Mouse (Mus musculus): ENCODE results near the gene Polr3e. TPM values are rescaled to one million over a fixed set of nuclear protein-coding genes. Genes with fewer than 3 reads are reported as not detected.
"Not testable (repeated sequence)": the region's sequence is repeated elsewhere in the genome, so short reads cannot be mapped to it uniquely, and the experiment has no call there.

Polr3e gene
- polyA plus RNA-seq, 1 experiment, result 15.9 TPM

DNA sequence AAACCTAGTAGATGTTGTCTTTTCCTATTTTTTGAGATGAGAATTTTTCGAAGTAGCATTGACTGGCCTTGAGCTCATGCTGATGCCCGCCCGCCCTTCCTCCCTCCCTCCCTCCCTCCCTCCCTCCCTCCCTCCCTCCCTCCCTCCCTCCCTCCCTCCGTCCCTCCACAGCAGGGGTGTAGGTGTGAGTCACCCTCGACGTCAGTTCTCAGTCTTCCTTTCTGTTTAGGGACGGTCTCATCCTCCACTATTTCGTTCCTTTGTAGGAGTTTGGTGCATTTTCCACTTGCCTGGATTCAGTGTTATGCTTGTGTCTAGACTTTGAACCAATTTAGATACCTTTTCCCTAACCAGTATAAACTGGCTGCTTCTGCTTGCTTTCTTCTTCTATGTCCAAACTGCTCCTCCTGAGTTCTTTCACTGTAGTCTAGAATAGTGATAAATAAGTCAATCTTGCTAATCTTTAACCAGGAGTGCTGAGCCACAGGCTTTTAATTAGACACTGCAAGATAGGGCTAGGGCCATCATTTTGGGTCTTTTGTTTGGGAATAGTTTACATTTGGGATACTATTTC, 26.5 kb downstream of the Polr3e start:
- TF ChIP-seq CTCF (IDR thresholded peaks at IDR 0.05; ENCODE audit: control insufficient read depth, insufficient read depth, insufficient read length) (no peak), MAX (IDR thresholded peaks at IDR 0.05) (no peak)
- peaks cover 42% of the 10 kb centered on the region for H3K36me3 ChIP-seq (ENCODE audit: control insufficient read depth, insufficient read depth)
- H3K79me2 ChIP-seq (ENCODE audit: control insufficient read depth, insufficient read depth), result no peaks in the 10 kb centered on the region
- H3K79me3 ChIP-seq (ENCODE audit: low read depth), result no peaks in the 10 kb centered on the region
- no peak overlapping the region for H3K4me3 ChIP-seq (ENCODE audit: insufficient read depth, poor library complexity, severe bottlenecking)
- no peaks in the 10 kb centered on the region for H3K27me3 ChIP-seq (ENCODE audit: control insufficient read depth, insufficient read depth, insufficient read length)
- no peak overlapping the region for H3ac ChIP-seq (ENCODE audit: control insufficient read depth, insufficient read length, low read depth)

DNA sequence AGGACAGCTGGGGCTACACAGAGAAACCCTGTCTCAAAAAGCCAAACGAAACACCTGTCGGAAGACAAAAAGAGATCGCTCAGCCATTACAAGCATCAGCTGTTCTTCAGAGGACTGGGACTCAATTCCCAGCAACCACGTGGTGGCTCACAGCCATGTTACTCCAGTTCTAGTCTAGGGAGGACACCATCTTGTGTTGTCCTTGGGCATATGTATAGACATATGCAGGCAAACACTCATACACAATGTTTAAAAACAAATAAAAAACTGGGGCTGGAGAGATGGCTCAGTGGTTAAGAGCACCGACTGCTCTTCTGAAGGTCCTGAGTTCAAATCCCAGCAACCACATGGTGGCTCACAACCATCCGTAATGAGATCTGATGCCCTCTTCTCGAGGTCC, 36.0 kb downstream of the Polr3e start:
- H3K36me3 ChIP-seq (ENCODE audit: control insufficient read depth, insufficient read depth), result peaks cover 26% of the 10 kb centered on the region
- H3K79me3 ChIP-seq (ENCODE audit: low read depth); H3K79me2 ChIP-seq (ENCODE audit: control insufficient read depth, insufficient read depth); H3K4me3 ChIP-seq (ENCODE audit: insufficient read depth, poor library complexity, severe bottlenecking); H3ac ChIP-seq (ENCODE audit: control insufficient read depth, insufficient read length, low read depth); H3K27me3 ChIP-seq (ENCODE audit: control insufficient read depth, insufficient read depth, insufficient read length): not testable (repeated sequence)

DNA sequence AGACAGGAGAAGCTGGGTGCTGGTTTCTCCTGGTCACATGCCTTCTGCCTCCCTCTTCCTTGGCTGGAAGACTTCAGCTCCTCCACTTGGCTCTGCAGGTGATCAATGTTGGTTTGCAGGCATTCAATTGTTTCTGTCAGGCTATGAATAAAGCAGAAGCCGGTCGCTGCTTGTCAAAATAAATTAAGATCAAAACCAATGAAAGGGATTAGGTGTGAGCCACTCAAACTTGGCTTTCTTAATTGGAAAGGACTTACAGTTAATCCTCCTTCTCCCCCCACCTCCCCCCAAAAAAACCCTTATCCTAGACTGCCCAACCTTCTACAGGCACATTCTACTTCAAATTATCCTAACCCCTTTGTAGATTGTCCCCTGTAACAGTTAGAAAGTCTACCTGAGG, 42.6 kb downstream of the Polr3e start:
- H3K79me2 ChIP-seq (ENCODE audit: control insufficient read depth, insufficient read depth), result peaks cover 7% of the 10 kb centered on the region
- H3K27me3 ChIP-seq (ENCODE audit: control insufficient read depth, insufficient read depth, insufficient read length), result no peaks in the 10 kb centered on the region
- H3K4me3 ChIP-seq (ENCODE audit: insufficient read depth, poor library complexity, severe bottlenecking), result no peak overlapping the region
- H3ac ChIP-seq (ENCODE audit: control insufficient read depth, insufficient read length, low read depth), result no peak overlapping the region
- peaks cover 44% of the 10 kb centered on the region for H3K36me3 ChIP-seq (ENCODE audit: control insufficient read depth, insufficient read depth)
- H3K79me3 ChIP-seq (ENCODE audit: low read depth), result peaks cover 9% of the 10 kb centered on the region
- TF ChIP-seq FOSL1 (IDR thresholded peaks at IDR 0.05; ENCODE audit: insufficient read depth, low read length, poor library complexity, severe bottlenecking) (no peak), CTCF (IDR thresholded peaks at IDR 0.05; ENCODE audit: control insufficient read depth, insufficient read depth, insufficient read length) (no peak), MYOG (IDR thresholded peaks at IDR 0.05; ENCODE audit: control insufficient read depth, extremely low read depth, insufficient read length) (no peak), MAX (IDR thresholded peaks at IDR 0.05) (no peak)

DNA sequence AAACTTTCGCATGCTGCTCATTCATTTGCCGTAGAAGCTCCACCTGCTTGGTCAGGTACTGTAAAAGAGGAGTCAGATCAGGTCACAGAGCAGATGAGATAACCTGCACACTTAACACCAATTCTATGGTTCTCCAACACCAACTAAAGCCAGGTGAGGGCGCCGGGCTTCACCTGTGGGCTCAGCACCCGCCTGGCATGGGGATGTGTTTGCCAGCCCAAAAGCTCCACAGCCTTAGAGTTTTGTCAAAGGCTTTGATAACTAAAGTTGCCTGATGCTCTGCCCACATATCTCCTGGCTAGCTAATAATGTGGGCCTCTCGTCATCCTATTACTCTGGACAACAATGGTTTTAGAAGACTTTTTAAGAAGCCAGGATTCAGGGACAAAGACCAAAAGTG, 43.1 kb downstream of the Polr3e start:
- Histone ChIP-seq H3ac (ENCODE audit: control insufficient read depth, insufficient read length, low read depth) (no peak overlapping the region), H3K36me3 (ENCODE audit: control insufficient read depth, insufficient read depth) (peaks cover 44% of the 10 kb centered on the region), H3K4me3 (ENCODE audit: insufficient read depth, poor library complexity, severe bottlenecking) (no peak overlapping the region), H3K27me3 (ENCODE audit: control insufficient read depth, insufficient read depth, insufficient read length) (no peaks in the 10 kb centered on the region), H3K79me3 (ENCODE audit: low read depth) (peaks cover 9% of the 10 kb centered on the region), H3K79me2 (ENCODE audit: control insufficient read depth, insufficient read depth) (peaks cover 7% of the 10 kb centered on the region)
- TF ChIP-seq FOSL1 (IDR thresholded peaks at IDR 0.05; ENCODE audit: insufficient read depth, low read length, poor library complexity, severe bottlenecking), result no peak
- no peak for TF ChIP-seq USF1 (IDR thresholded peaks at IDR 0.05; ENCODE audit: low read depth)
- TF ChIP-seq MAX (IDR thresholded peaks at IDR 0.05), result no peak
- TF ChIP-seq MYOD1 (IDR thresholded peaks at IDR 0.05; ENCODE audit: control insufficient read depth, insufficient read length, low read depth), result no peak

DNA sequence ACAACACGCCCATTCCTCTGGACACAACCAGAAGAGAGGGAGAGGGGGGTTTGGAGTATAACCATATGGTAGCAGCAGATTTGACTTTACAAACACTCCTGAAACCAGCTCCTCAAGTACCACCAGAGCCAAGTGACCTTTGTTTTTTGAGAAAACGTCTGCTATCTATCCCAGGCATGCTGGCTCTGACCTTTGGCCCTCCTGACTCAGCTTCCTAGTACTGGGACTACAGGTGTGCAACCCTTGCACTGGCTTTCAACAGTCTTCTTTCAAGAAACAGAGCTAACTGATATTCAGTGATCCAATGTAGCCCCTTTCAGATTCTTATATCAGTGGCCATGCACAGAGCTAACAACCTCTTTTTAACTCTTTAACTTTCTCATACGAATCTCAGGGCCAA, 44.3 kb downstream of the Polr3e start:
- TF ChIP-seq CTCF (IDR thresholded peaks at IDR 0.05; ENCODE audit: control insufficient read depth, insufficient read depth, insufficient read length), result no peak
- no peak for TF ChIP-seq USF1 (IDR thresholded peaks at IDR 0.05; ENCODE audit: low read depth)
- no peak for TF ChIP-seq FOSL1 (IDR thresholded peaks at IDR 0.05; ENCODE audit: insufficient read depth, low read length, poor library complexity, severe bottlenecking)
- TF ChIP-seq CEBPB (IDR thresholded peaks at IDR 0.05; ENCODE audit: low read depth), result no peak
- TF ChIP-seq MAX (IDR thresholded peaks at IDR 0.05), result no peak
- TF ChIP-seq MYOG (IDR thresholded peaks at IDR 0.05; ENCODE audit: control insufficient read depth, extremely low read depth, insufficient read length), result no peak
- TF ChIP-seq MYOD1 (IDR thresholded peaks at IDR 0.05; ENCODE audit: control insufficient read depth, insufficient read length, low read depth), result no peak
- Histone ChIP-seq H3K79me2 (ENCODE audit: control insufficient read depth, insufficient read depth) (peaks cover 9% of the 10 kb centered on the region), H3K4me3 (ENCODE audit: insufficient read depth, poor library complexity, severe bottlenecking) (no peak overlapping the region), H3K79me3 (ENCODE audit: low read depth) (peaks cover 9% of the 10 kb centered on the region), H3K36me3 (ENCODE audit: control insufficient read depth, insufficient read depth) (peaks cover 33% of the 10 kb centered on the region), H3ac (ENCODE audit: control insufficient read depth, insufficient read length, low read depth) (no peak overlapping the region), H3K27me3 (ENCODE audit: control insufficient read depth, insufficient read depth, insufficient read length) (no peaks in the 10 kb centered on the region)

DNA sequence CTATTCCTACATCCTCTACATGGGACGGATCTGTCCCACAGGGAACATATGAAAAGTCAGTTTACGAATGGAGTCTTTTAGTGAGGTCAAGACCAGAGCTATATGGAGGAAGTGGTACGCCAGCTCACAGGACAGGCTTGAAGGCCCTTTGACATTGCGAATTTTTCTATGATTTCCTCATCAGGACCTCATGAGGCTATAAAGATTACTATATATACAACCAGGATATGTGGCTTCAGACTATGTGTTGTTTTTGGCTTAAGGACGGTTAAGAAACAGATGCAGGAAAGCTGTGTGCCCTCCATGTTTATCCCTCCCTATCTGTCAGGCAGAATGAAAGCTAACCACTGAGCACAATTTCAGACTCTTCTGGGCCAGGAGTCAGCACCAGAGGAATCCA, 45.6 kb downstream of the Polr3e start:
- H3K36me3 ChIP-seq (ENCODE audit: control insufficient read depth, insufficient read depth), result peaks cover 27% of the 10 kb centered on the region
- TF ChIP-seq CTCF (IDR thresholded peaks at IDR 0.05; ENCODE audit: control insufficient read depth, insufficient read depth, insufficient read length), result no peak
- TF ChIP-seq MYOD1 (IDR thresholded peaks at IDR 0.05; ENCODE audit: control insufficient read depth, insufficient read length, low read depth), result no peak
- TF ChIP-seq MAX (IDR thresholded peaks at IDR 0.05), result no peak
- no peak for TF ChIP-seq MYOG (IDR thresholded peaks at IDR 0.05; ENCODE audit: control insufficient read depth, extremely low read depth, insufficient read length)
- TF ChIP-seq CEBPB (IDR thresholded peaks at IDR 0.05; ENCODE audit: low read depth), result no peak
- H3K27me3 ChIP-seq (ENCODE audit: control insufficient read depth, insufficient read depth, insufficient read length), result no peaks in the 10 kb centered on the region
- H3K79me3 ChIP-seq (ENCODE audit: low read depth), result peaks cover 9% of the 10 kb centered on the region
- peaks cover 21% of the 10 kb centered on the region for H3K79me2 ChIP-seq (ENCODE audit: control insufficient read depth, insufficient read depth)
- H3K4me3 ChIP-seq (ENCODE audit: insufficient read depth, poor library complexity, severe bottlenecking), result no peak overlapping the region
- H3ac ChIP-seq (ENCODE audit: control insufficient read depth, insufficient read length, low read depth), result no peak overlapping the region

All from C2C12 (cell line).